Mouse (Mus musculus): ENCODE data around the gene Cox14. TPM values are rescaled to one million over a fixed set of nuclear protein-coding genes. Genes with fewer than 3 reads are reported as not detected.
A peak's percentile ranks its signal among the peaks of the same experiment; 100 is the strongest.

Gene Cox14
- polyA plus RNA-seq, 1 experiment: 80.8 TPM

GRCm38 (mm10) chr15:99703104-99703503 lies 22.3 kb upstream of the Cox14 start:
- no peak for TF ChIP-seq CTCF (IDR thresholded peaks at IDR 0.05; ENCODE audit: control insufficient read depth, insufficient read depth, low read length)
- no peak for TF ChIP-seq POLR2A (IDR thresholded peaks at IDR 0.05; ENCODE audit: borderline replicate concordance, control insufficient read depth, low read depth, low read length)
- 80% methylated on average over 9 of the region's 9 CpGs for WGBS
- Histone ChIP-seq H3K4me3 (replicated peaks; ENCODE audit: control insufficient read depth, low read depth, low read length) (no peak overlapping the region), H3K27ac (ENCODE audit: control insufficient read depth, insufficient read depth, low read depth, low read length, poor library complexity) (no peak overlapping the region), H3K4me1 (ENCODE audit: control insufficient read depth, insufficient read depth, low read length) (no peaks in the 10 kb centered on the region; the same call in none of the 2 replicates)

DNA sequence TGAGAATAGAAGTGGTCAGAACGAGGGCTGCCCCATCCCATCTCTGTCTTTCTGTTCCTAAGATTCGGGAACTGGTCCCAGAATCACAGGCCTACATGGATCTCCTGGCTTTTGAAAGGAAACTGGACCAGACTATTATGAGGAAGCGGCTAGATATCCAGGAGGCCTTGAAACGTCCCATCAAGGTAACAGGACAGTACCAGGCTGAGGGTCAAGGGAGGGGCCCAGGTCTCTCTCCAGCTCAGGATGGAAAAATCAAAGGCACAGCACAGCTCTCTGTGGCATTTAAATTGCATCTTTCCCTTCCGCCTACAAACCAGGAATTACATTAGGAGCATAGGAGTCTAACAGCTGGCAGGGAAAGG lies 21.8 kb upstream of the Cox14 start:
- Histone ChIP-seq H3K4me3 (replicated peaks; ENCODE audit: control insufficient read depth, low read depth, low read length) (no peak overlapping the region), H3K4me1 (ENCODE audit: control insufficient read depth, insufficient read depth, low read length) (no peaks in the 10 kb centered on the region; the same call in none of the 2 replicates), H3K27ac (ENCODE audit: control insufficient read depth, insufficient read depth, low read depth, low read length, poor library complexity) (no peak overlapping the region)
- 88% methylated on average over 5 of the region's 5 CpGs for WGBS
- TF ChIP-seq POLR2A (IDR thresholded peaks at IDR 0.05; ENCODE audit: borderline replicate concordance, control insufficient read depth, low read depth, low read length) (no peak), CTCF (IDR thresholded peaks at IDR 0.05; ENCODE audit: control insufficient read depth, insufficient read depth, low read length) (no peak)

DNA sequence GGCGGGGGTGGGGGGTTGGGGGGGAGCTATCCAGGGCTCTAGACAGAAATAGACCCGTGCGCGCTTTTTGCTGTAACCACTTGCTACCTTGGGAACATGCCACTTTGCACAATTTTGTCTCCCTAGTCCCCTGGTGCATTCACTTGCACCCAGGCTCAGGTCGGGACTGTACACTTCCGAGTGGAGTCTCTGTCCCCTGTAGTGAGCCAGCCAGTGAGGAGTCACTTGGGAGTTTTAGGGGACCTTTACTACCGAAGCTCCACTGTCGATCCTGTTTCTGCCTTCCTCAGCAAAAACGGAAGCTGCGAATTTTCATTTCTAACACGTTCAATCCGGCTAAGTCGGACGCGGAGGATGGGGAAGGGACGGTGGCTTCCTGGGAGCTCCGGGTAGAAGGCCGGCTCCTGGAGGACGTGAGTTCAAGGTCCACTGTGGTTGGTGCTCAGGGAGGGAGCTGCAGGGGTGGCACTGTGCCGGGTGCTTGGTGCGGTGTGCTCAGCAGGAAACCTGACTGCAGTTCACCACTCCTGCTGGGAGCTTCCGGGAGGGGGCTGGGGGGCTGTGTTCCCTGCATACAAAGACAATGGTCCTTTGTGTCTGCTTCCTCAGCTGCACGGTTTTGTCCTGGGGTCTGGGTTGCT lies 21.3 kb upstream of the Cox14 start:
- no peaks in the 10 kb centered on the region; the same call in none of the 2 replicates for H3K4me1 ChIP-seq (ENCODE audit: control insufficient read depth, insufficient read depth, low read length)
- no peak overlapping the region for H3K4me3 ChIP-seq (replicated peaks; ENCODE audit: control insufficient read depth, low read depth, low read length)
- TF ChIP-seq POLR2A (IDR thresholded peaks at IDR 0.05; ENCODE audit: borderline replicate concordance, control insufficient read depth, low read depth, low read length) (no peak), CTCF (IDR thresholded peaks at IDR 0.05; ENCODE audit: control insufficient read depth, insufficient read depth, low read length) (no peak)
- 89% methylated on average over 23 of the region's 23 CpGs for WGBS
- no peak overlapping the region for H3K27ac ChIP-seq (ENCODE audit: control insufficient read depth, insufficient read depth, low read depth, low read length, poor library complexity)

GRCm38 (mm10) chr15:99704881-99705280 lies 20.5 kb upstream of the Cox14 start:
- WGBS: 79% methylated on average over 7 of the region's 7 CpGs
- Histone ChIP-seq H3K27ac (ENCODE audit: control insufficient read depth, insufficient read depth, low read depth, low read length, poor library complexity) (0 out of 2 replicates have a peak overlapping the region, but pooled peaks have one; percentile 20), H3K4me3 (replicated peaks; ENCODE audit: control insufficient read depth, low read depth, low read length) (no peak overlapping the region), H3K4me1 (ENCODE audit: control insufficient read depth, insufficient read depth, low read length) (no peaks in the 10 kb centered on the region; the same call in none of the 2 replicates)
- TF ChIP-seq CTCF (IDR thresholded peaks at IDR 0.05; ENCODE audit: control insufficient read depth, insufficient read depth, low read length) (no peak), POLR2A (IDR thresholded peaks at IDR 0.05; ENCODE audit: borderline replicate concordance, control insufficient read depth, low read depth, low read length) (no peak)

- H3K4me3 ChIP-seq (replicated peaks; ENCODE audit: control insufficient read depth, low read depth, low read length): no peak within 1 kb of the TSS
- 0 out of 2 replicates have a peak within 1 kb of the TSS, but pooled peaks have one; percentile 20 for H3K27ac ChIP-seq (ENCODE audit: control insufficient read depth, insufficient read depth, low read depth, low read length, poor library complexity)
- no peaks in the 10 kb centered on the region; the same call in none of the 2 replicates for H3K4me1 ChIP-seq (ENCODE audit: control insufficient read depth, insufficient read depth, low read length)
- 60% methylated on average over 11 of the region's 11 CpGs for WGBS
- TF ChIP-seq CTCF (IDR thresholded peaks at IDR 0.05; ENCODE audit: control insufficient read depth, insufficient read depth, low read length) (peak; percentile 82), POLR2A (IDR thresholded peaks at IDR 0.05; ENCODE audit: borderline replicate concordance, control insufficient read depth, low read depth, low read length) (no peak)
Measured at GRCm38 (mm10) chr15:99705440-99706048, 19.9 kb upstream of the Cox14 start, which contains the start of gene Gm17349. TSS of gene Gm17349 (minus strand) at chr15:99705490.

DNA sequence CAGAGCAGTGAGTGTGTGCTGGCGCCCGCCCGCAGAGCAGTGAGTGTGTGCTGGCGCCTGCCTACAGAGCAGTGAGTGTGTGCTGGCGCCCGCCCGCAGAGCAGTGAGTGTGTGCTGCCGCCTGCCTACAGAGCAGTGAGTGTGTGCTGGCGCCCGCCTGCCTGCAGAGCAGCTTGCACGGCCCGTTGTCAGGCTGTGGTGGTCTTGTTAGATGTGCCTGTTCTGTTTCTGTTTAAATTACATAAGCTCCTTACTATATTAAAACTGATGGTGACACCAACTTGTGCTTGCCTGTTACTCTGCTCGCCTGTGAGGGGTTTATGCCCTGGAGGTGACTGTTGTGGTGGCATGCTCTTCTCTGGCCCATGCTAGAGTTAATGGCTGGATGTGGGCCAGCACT lies 17.2 kb upstream of the Cox14 start:
- H3K27ac ChIP-seq (ENCODE audit: control insufficient read depth, insufficient read depth, low read depth, low read length, poor library complexity): no peak overlapping the region
- TF ChIP-seq CTCF (IDR thresholded peaks at IDR 0.05; ENCODE audit: control insufficient read depth, insufficient read depth, low read length): no peak
- no peak for TF ChIP-seq POLR2A (IDR thresholded peaks at IDR 0.05; ENCODE audit: borderline replicate concordance, control insufficient read depth, low read depth, low read length)
- H3K4me3 ChIP-seq (replicated peaks; ENCODE audit: control insufficient read depth, low read depth, low read length): no peak overlapping the region
- WGBS: 90% methylated on average over 13 of the region's 13 CpGs
- H3K4me1 ChIP-seq (ENCODE audit: control insufficient read depth, insufficient read depth, low read length): no peaks in the 10 kb centered on the region; the same call in 1 of the 2 replicates

GRCm38 (mm10) chr15:99710221-99711190 lies 14.9 kb upstream of the Cox14 start:
- H3K4me1 ChIP-seq (ENCODE audit: control insufficient read depth, insufficient read depth, low read length): no peaks in the 10 kb centered on the region; the same call in none of the 2 replicates
- WGBS: 87% methylated on average over 10 of the region's 10 CpGs
- no peak for TF ChIP-seq CTCF (IDR thresholded peaks at IDR 0.05; ENCODE audit: control insufficient read depth, insufficient read depth, low read length)
- TF ChIP-seq POLR2A (IDR thresholded peaks at IDR 0.05; ENCODE audit: borderline replicate concordance, control insufficient read depth, low read depth, low read length): no peak
- H3K4me3 ChIP-seq (replicated peaks; ENCODE audit: control insufficient read depth, low read depth, low read length): no peak overlapping the region
- no peak overlapping the region for H3K27ac ChIP-seq (ENCODE audit: control insufficient read depth, insufficient read depth, low read depth, low read length, poor library complexity)

Measured in bone marrow, adult 2 months (tissue).